Mouse (Mus musculus) ovary, postnatal 36 days (tissue): ENCODE results near the gene Smarcd2.

Experiments
- DNase-seq: peaks from one replicate; pipeline ENCODE4 v3.0.0; 2022; ENCODE audit warnings: low spot score, mixed read lengths

The Smarcd2 gene

GRCm38 (mm10) chr11:106272644-106273310 lies at the start of gene Smarcd2:
TSS of gene Smarcd2 (minus strand) at chr11:106272972.
- DNase-seq, result peak; percentile 100

GRCm38 (mm10) chr11:106318406-106319366 lies 45.9 kb upstream of the Smarcd2 start:
- DNase-seq, result no peak

GRCm38 (mm10) chr11:106317801-106318200 lies 45.0 kb upstream of the Smarcd2 start:
- DNase-seq, result no peak

GRCm38 (mm10) chr11:106316416-106316815 lies 43.6 kb upstream of the Smarcd2 start:
- DNase-seq, result no peak

GRCm38 (mm10) chr11:106314333-106314812 lies 41.6 kb upstream of the Smarcd2 start, which contains the start of gene Cd79b:
TSS of gene Cd79b (minus strand) at chr11:106314762.
- DNase-seq, result no peak

GRCm38 (mm10) chr11:106313533-106313932 lies 40.8 kb upstream of the Smarcd2 start:
- no peak for DNase-seq

- no peak for DNase-seq
Measured at GRCm38 (mm10) chr11:106310123-106310522, 37.4 kb upstream of the Smarcd2 start.

- peak; percentile 31 for DNase-seq
Measured at GRCm38 (mm10) chr11:106308162-106308561, 35.4 kb upstream of the Smarcd2 start.

GRCm38 (mm10) chr11:106307432-106307831 lies 34.7 kb upstream of the Smarcd2 start:
- DNase-seq, result no peak

GRCm38 (mm10) chr11:106306758-106307157 lies 34.0 kb upstream of the Smarcd2 start:
- no peak for DNase-seq

- no peak for DNase-seq
Measured at GRCm38 (mm10) chr11:106306065-106306385, 33.3 kb upstream of the Smarcd2 start.

- no peak for DNase-seq
Measured at GRCm38 (mm10) chr11:106305348-106306064, 32.7 kb upstream of the Smarcd2 start.

GRCm38 (mm10) chr11:106302634-106303033 lies 29.9 kb upstream of the Smarcd2 start:
- peak; percentile 52 for DNase-seq

GRCm38 (mm10) chr11:106301765-106302164 lies 29.0 kb upstream of the Smarcd2 start, which contains the start of gene Gh:
TSS of gene Gh (minus strand) at chr11:106301865.
- no peak for DNase-seq

- no peak for DNase-seq
Measured at GRCm38 (mm10) chr11:106291861-106292260, 19.1 kb upstream of the Smarcd2 start.

- DNase-seq, result no peak
Measured at GRCm38 (mm10) chr11:106290376-106290775, 17.6 kb upstream of the Smarcd2 start.

GRCm38 (mm10) chr11:106289369-106289768 lies 16.6 kb upstream of the Smarcd2 start:
- peak; percentile 55 for DNase-seq

- no peak for DNase-seq
Measured at GRCm38 (mm10) chr11:106286987-106287386, 14.2 kb upstream of the Smarcd2 start.

GRCm38 (mm10) chr11:106286206-106286605 lies 13.4 kb upstream of the Smarcd2 start:
- DNase-seq, result no peak

GRCm38 (mm10) chr11:106284126-106284525 lies 11.4 kb upstream of the Smarcd2 start:
- no peak for DNase-seq

GRCm38 (mm10) chr11:106283371-106283770 lies 10.6 kb upstream of the Smarcd2 start:
- no peak for DNase-seq

- no peak for DNase-seq
Measured at GRCm38 (mm10) chr11:106282452-106282851, 9.7 kb upstream of the Smarcd2 start.
